Mouse (Mus musculus): ENCODE measurements around the gene Midn. TPM values are rescaled to one million over a fixed set of nuclear protein-coding genes. Genes with fewer than 3 reads are reported as not detected.

Midn gene
- polyA plus RNA-seq, 1 experiment from 2014 or later: 29.3 TPM

DNA sequence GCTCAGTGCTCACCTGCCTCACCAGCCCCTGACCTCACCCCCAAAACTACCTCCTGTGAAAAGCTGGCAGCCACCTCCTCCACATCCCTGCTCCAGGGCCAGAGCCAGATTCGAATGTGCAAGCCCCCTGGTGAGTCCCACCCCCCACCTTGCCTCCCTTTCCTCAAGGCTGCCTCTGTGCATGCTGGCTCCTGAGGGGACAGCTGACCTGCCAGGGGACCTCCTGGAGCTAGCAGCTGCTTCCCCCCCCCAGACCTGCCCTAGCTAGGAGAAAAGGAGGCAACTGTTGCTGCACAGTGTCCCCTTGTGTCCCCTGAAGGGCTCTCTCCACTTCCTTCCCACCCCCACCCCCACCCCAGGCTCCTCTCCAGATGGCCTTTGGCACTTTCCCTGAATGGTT lies 7.2 kb downstream of the Midn start:
- no peak overlapping the region for H3K4me3 ChIP-seq (ENCODE audit: low read depth, low read length)

GRCm38 (mm10) chr10:80156002-80156751 lies 8.1 kb downstream of the Midn start:
- Histone ChIP-seq H3K4me3 (ENCODE audit: low read depth, low read length) (no peak overlapping the region), H3K9ac (replicated peaks; ENCODE audit: low read depth, low read length) (no peak overlapping the region), H3K4me1 (ENCODE audit: control insufficient read depth, insufficient read depth, low read length) (peaks cover 75% of the 10 kb centered on the region), H3K27me3 (ENCODE audit: control insufficient read depth, insufficient read depth, low read length) (no peaks in the 10 kb centered on the region), H3K4me2 (replicated peaks; ENCODE audit: low read depth, low read length) (no peak overlapping the region), H3K9me3 (ENCODE audit: control insufficient read depth, low read depth, low read length) (no peaks in the 10 kb centered on the region), H3K27ac (ENCODE audit: low read length) (peak overlapping the region; percentile 96; the same call in 1 of the 2 replicates), H3K36me3 (ENCODE audit: control insufficient read depth, insufficient read depth, low read length) (peaks cover 64% of the 10 kb centered on the region)
- 84% methylated on average over 29 of the region's 29 CpGs for WGBS
- ATAC-seq (ENCODE audit: insufficient number of reproducible peaks, insufficient read depth, low FRiP score, low read depth): no peak

More for the DNA sequence above, 7.2 kb downstream of the Midn start:
- H3K4me2 ChIP-seq (replicated peaks; ENCODE audit: low read depth, low read length): no peak overlapping the region
- 50% methylated on average over 1 of the region's 1 CpGs for WGBS
- no peak overlapping the region for H3K9ac ChIP-seq (replicated peaks; ENCODE audit: low read depth, low read length)
- peaks cover 64% of the 10 kb centered on the region for H3K36me3 ChIP-seq (ENCODE audit: control insufficient read depth, insufficient read depth, low read length)
- ATAC-seq (ENCODE audit: insufficient number of reproducible peaks, insufficient read depth, low FRiP score, low read depth): no peak
- H3K27ac ChIP-seq (ENCODE audit: low read length): peak overlapping the region; percentile 44; the same call in 1 of the 2 replicates
- peaks cover 66% of the 10 kb centered on the region for H3K4me1 ChIP-seq (ENCODE audit: control insufficient read depth, insufficient read depth, low read length)
- H3K27me3 ChIP-seq (ENCODE audit: control insufficient read depth, insufficient read depth, low read length): no peaks in the 10 kb centered on the region
- no peaks in the 10 kb centered on the region for H3K9me3 ChIP-seq (ENCODE audit: control insufficient read depth, low read depth, low read length)

GRCm38 (mm10) chr10:80156752-80157053 lies 8.6 kb downstream of the Midn start:
- no peak overlapping the region for H3K4me2 ChIP-seq (replicated peaks; ENCODE audit: low read depth, low read length)
- 49% methylated on average over 7 of the region's 7 CpGs for WGBS
- H3K4me1 ChIP-seq (ENCODE audit: control insufficient read depth, insufficient read depth, low read length): peaks cover 81% of the 10 kb centered on the region
- H3K9ac ChIP-seq (replicated peaks; ENCODE audit: low read depth, low read length): no peak overlapping the region
- no peak overlapping the region for H3K4me3 ChIP-seq (ENCODE audit: low read depth, low read length)
- no peaks in the 10 kb centered on the region for H3K9me3 ChIP-seq (ENCODE audit: control insufficient read depth, low read depth, low read length)
- peaks cover 59% of the 10 kb centered on the region for H3K36me3 ChIP-seq (ENCODE audit: control insufficient read depth, insufficient read depth, low read length)
- H3K27ac ChIP-seq (ENCODE audit: low read length): peak overlapping the region; percentile 96; the same call in 1 of the 2 replicates
- no peaks in the 10 kb centered on the region for H3K27me3 ChIP-seq (ENCODE audit: control insufficient read depth, insufficient read depth, low read length)
- ATAC-seq (ENCODE audit: insufficient number of reproducible peaks, insufficient read depth, low FRiP score, low read depth): no peak

DNA sequence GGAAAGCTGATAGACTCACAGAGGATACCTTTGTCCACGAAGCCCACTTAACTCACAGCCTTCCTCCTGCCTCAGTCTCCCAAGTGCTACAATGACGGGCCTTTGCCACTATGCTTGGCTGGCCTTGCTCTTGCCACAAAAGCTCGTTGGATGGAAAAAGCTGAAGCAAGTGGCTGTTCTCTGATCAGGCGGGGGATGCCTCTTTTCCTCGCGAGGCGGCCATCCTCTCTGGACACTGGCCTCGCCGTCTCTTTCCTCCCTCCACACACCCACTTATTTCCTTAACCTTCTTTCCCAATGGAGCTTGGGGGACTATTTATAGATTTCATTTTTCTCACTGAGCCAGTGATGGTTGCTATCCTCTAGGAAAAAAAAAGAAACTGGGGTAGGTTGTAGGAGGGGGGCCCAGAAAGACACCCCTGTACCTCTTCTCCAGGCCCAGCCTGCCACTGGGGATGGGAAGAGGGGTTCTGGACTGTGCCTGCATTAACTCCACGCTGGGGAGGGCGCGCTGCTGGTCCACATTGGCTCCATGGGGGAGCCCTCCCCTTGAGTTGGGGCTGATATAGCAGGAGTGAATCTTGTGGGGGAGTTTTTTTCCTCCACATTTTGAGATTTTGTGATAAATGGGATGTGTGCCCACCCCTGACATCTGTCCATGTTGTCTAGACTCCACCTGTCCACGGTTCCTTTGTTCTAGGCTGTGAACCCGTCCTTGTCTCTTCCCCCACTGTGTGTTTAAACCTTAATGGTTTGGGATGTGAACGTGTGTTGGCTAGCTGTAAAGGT lies 9.3 kb downstream of the Midn start:
- Histone ChIP-seq H3K9me3 (ENCODE audit: control insufficient read depth, low read depth, low read length) (no peaks in the 10 kb centered on the region), H3K9ac (replicated peaks; ENCODE audit: low read depth, low read length) (no peak overlapping the region), H3K27ac (ENCODE audit: low read length) (peak overlapping the region; percentile 96), H3K4me1 (ENCODE audit: control insufficient read depth, insufficient read depth, low read length) (peaks cover 86% of the 10 kb centered on the region), H3K4me3 (ENCODE audit: low read depth, low read length) (no peak overlapping the region), H3K4me2 (replicated peaks; ENCODE audit: low read depth, low read length) (no peak overlapping the region), H3K36me3 (ENCODE audit: control insufficient read depth, insufficient read depth, low read length) (peaks cover 54% of the 10 kb centered on the region), H3K27me3 (ENCODE audit: control insufficient read depth, insufficient read depth, low read length) (no peaks in the 10 kb centered on the region)
- WGBS: 59% methylated on average over 15 of the region's 15 CpGs
- no peak for ATAC-seq (ENCODE audit: insufficient number of reproducible peaks, insufficient read depth, low FRiP score, low read depth)

- H3K4me2 ChIP-seq (replicated peaks; ENCODE audit: low read depth, low read length): peak overlapping the region; percentile 77
- H3K9ac ChIP-seq (replicated peaks; ENCODE audit: low read depth, low read length): no peak overlapping the region; the same call in 1 of the 2 replicates
- ATAC-seq (ENCODE audit: insufficient number of reproducible peaks, insufficient read depth, low FRiP score, low read depth): no peak
- H3K36me3 ChIP-seq (ENCODE audit: control insufficient read depth, insufficient read depth, low read length): peaks cover 43% of the 10 kb centered on the region
- 10% methylated on average over 18 of the region's 18 CpGs for WGBS
- peak overlapping the region; percentile 96 for H3K27ac ChIP-seq (ENCODE audit: low read length)
- no peaks in the 10 kb centered on the region for H3K9me3 ChIP-seq (ENCODE audit: control insufficient read depth, low read depth, low read length)
- H3K4me1 ChIP-seq (ENCODE audit: control insufficient read depth, insufficient read depth, low read length): peaks cover 81% of the 10 kb centered on the region
- H3K4me3 ChIP-seq (ENCODE audit: low read depth, low read length): no peak overlapping the region; the same call in 1 of the 2 replicates
- no peaks in the 10 kb centered on the region for H3K27me3 ChIP-seq (ENCODE audit: control insufficient read depth, insufficient read depth, low read length)
These were observed 10.4 kb downstream of the Midn start for GRCm38 (mm10) chr10:80158307-80158986.

GRCm38 (mm10) chr10:80159021-80159560 lies 11.0 kb downstream of the Midn start:
- no peaks in the 10 kb centered on the region for H3K9me3 ChIP-seq (ENCODE audit: control insufficient read depth, low read depth, low read length)
- WGBS: 6% methylated on average over 12 of the region's 12 CpGs
- peak overlapping the region; percentile 32 for H3K4me3 ChIP-seq (ENCODE audit: low read depth, low read length)
- peak overlapping the region; percentile 77 for H3K4me2 ChIP-seq (replicated peaks; ENCODE audit: low read depth, low read length)
- peak; percentile 0; the same call in 1 of the 2 replicates for ATAC-seq (ENCODE audit: insufficient number of reproducible peaks, insufficient read depth, low FRiP score, low read depth)
- H3K36me3 ChIP-seq (ENCODE audit: control insufficient read depth, insufficient read depth, low read length): peaks cover 36% of the 10 kb centered on the region
- peak overlapping the region; percentile 96 for H3K27ac ChIP-seq (ENCODE audit: low read length)
- peaks cover 80% of the 10 kb centered on the region for H3K4me1 ChIP-seq (ENCODE audit: control insufficient read depth, insufficient read depth, low read length)
- no peak overlapping the region for H3K9ac ChIP-seq (replicated peaks; ENCODE audit: low read depth, low read length)
- H3K27me3 ChIP-seq (ENCODE audit: control insufficient read depth, insufficient read depth, low read length): no peaks in the 10 kb centered on the region

DNA sequence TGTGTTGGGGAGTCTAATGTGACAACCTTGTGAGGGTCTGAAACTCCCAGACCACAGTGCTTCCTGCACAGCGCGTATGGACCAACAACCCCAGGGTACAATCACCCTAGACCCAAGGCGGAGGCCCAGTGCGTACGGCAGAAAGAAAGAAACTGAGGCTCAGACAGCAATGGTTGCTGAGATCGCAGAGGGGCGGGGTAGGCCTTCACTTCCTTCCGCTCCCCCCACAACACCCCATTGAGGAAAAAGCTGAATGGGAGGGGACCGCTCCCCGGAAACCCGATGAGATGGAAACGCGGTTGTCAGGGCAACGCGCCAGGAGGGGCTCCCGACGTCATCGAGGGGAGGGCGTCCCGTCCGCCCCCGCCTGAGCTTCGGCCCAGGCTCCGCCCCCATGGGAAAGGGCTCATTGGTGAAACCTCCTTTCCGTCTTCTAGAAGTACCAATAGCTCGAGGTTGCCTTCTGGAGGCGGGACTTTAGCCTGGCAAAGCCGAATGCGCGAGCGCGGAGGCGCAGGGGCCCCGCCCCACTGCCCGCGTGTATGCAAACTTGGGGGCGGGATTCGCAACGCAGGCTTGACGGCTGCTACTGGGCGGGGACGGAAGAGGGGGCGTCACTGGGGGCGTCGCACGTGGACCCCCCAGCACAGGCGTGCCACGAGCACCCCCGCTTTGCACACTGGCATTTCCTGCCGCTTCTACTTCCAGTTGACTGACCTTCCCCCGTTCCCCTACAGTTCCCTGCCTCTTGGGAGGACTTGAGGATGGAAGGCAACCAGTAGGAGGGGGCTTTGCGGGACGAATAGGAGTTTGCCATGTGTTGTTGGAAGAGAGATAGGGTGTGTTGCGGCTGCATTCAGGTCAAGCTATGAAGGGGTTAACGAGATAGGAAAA lies 11.7 kb downstream of the Midn start:
- Histone ChIP-seq H3K4me2 (replicated peaks; ENCODE audit: low read depth, low read length) (peak overlapping the region; percentile 77), H3K9me3 (ENCODE audit: control insufficient read depth, low read depth, low read length) (no peaks in the 10 kb centered on the region), H3K9ac (replicated peaks; ENCODE audit: low read depth, low read length) (peak overlapping the region; percentile 11; the same call in 1 of the 2 replicates), H3K27me3 (ENCODE audit: control insufficient read depth, insufficient read depth, low read length) (no peaks in the 10 kb centered on the region), H3K4me1 (ENCODE audit: control insufficient read depth, insufficient read depth, low read length) (peaks cover 85% of the 10 kb centered on the region), H3K4me3 (ENCODE audit: low read depth, low read length) (peak overlapping the region; percentile 32), H3K27ac (ENCODE audit: low read length) (peak overlapping the region; percentile 96), H3K36me3 (ENCODE audit: control insufficient read depth, insufficient read depth, low read length) (peaks cover 29% of the 10 kb centered on the region)
- under 1% methylated on average over 55 of the region's 55 CpGs for WGBS
- peak; percentile 83 for ATAC-seq (ENCODE audit: insufficient number of reproducible peaks, insufficient read depth, low FRiP score, low read depth)
